ENCODE assay signal across 32 mouse cellular contexts in genomic region chr6:90436192-90436907, GRCm38 (mm10). TPM values are rescaled to one million over a fixed set of nuclear protein-coding genes. Genes with fewer than 3 reads are reported as not detected.
DNase-seq lines count a peak whose midpoint lies in the region; ATAC-seq and TF ChIP-seq lines count a peak whose summit lies in the region.
"Had no signal": no experiment of that assay in that cellular context is flagged by ENCODE, and none has a peak within 500 bp of the region (broad histone marks: within the 10 kb centered on the region; RNA-seq: fewer than 3 reads in every experiment).

No protein-coding gene starts in this region.

- no peak overlapping the region for H3K4me3 ChIP-seq in liver, adult 2 months (ENCODE audit: insufficient read depth, low read depth, low read length)
- no peak overlapping the region for H3K4me3 ChIP-seq in liver, embryonic 11.5 days (ENCODE audit: low read depth, low read length)
- no peak overlapping the region for H3K4me3 ChIP-seq in lung, embryonic 16.5 days (ENCODE audit: low read length)
- no peak overlapping the region for H3K4me3 ChIP-seq in lung, adult 2 months (replicated peaks; ENCODE audit: extremely low read depth, low read depth, low read length)
- H3K4me3 ChIP-seq in liver, postnatal 0 days (ENCODE audit: low read depth, low read length), result no peak overlapping the region
- H3K4me3 ChIP-seq: forebrain, embryonic 12.5 days; hindbrain, embryonic 13.5 days; limb, embryonic 12.5 days; megakaryocyte, embryonic 14.5 days; midbrain, embryonic 12.5 days; myocyte; neural tube, embryonic 12.5 days had no signal

- no peaks in the 10 kb centered on the region for H3K36me3 ChIP-seq in liver, adult 2 months (ENCODE audit: control insufficient read depth, insufficient read depth, low read length)
- no peaks in the 10 kb centered on the region for H3K36me3 ChIP-seq in liver, embryonic 11.5 days (ENCODE audit: control insufficient read depth, insufficient read depth, low read length)
- no peaks in the 10 kb centered on the region for H3K36me3 ChIP-seq in lung, embryonic 16.5 days (ENCODE audit: control insufficient read depth, insufficient read depth, low read length)
- no peaks in the 10 kb centered on the region for H3K36me3 ChIP-seq in liver, postnatal 0 days (replicated peaks; ENCODE audit: insufficient read depth, low read length)
- H3K36me3 ChIP-seq: forebrain, embryonic 12.5 days; hindbrain, embryonic 13.5 days; limb, embryonic 12.5 days; midbrain, embryonic 12.5 days; neural tube, embryonic 12.5 days had no signal

- TF ChIP-seq CTCF in liver, adult 2 months (IDR thresholded peaks at IDR 0.05; ENCODE audit: low read depth, low read length), result no peak
- TF ChIP-seq CTCF in lung, adult 2 months (IDR thresholded peaks at IDR 0.05; ENCODE audit: insufficient read depth, low read length), result no peak
- no peak for TF ChIP-seq CTCF in liver, postnatal 0 days (IDR thresholded peaks at IDR 0.05; ENCODE audit: low read depth)

- peak overlapping the region; percentile 93 for H3K27ac ChIP-seq in liver, adult 2 months (replicated peaks; ENCODE audit: insufficient read depth, low read depth, low read length)
- no peak overlapping the region for H3K27ac ChIP-seq in liver, embryonic 11.5 days (ENCODE audit: low read depth, low read length)
- H3K27ac ChIP-seq in lung, embryonic 16.5 days (ENCODE audit: low read length), result no peak overlapping the region
- peak overlapping the region; percentile 93 for H3K27ac ChIP-seq in liver, postnatal 0 days (ENCODE audit: low read depth)
- H3K27ac ChIP-seq: forebrain, embryonic 12.5 days; hindbrain, embryonic 13.5 days; limb, embryonic 12.5 days; liver, embryonic 14.5 days; midbrain, embryonic 12.5 days; neural tube, embryonic 12.5 days had no signal

- ATAC-seq in liver, embryonic 11.5 days (replicated peaks; ENCODE audit: low FRiP score), result no peak
- ATAC-seq in lung, embryonic 16.5 days (ENCODE audit: low read depth), result peak; percentile 87
- ATAC-seq in liver, postnatal 0 days, result no peak
- ATAC-seq: Patski had no signal

- WGBS in liver, adult 2 months, result 38% methylated on average over 10 of the region's 10 CpGs
- WGBS in liver, embryonic 11.5 days, result 73% methylated on average over 10 of the region's 10 CpGs
- WGBS in lung, embryonic 16.5 days, result 70% methylated on average over 10 of the region's 10 CpGs
- WGBS in lung, adult 2 months, result 75% methylated on average over 10 of the region's 10 CpGs
- whole genome bisulfite sequencing in liver, postnatal 0 days (ENCODE audit: insufficient replicate concordance), result 67% methylated on average over 10 of the region's 10 CpGs

- H3K9me3 ChIP-seq in liver, embryonic 11.5 days (ENCODE audit: control insufficient read depth, low read length), result no peaks in the 10 kb centered on the region
- no peaks in the 10 kb centered on the region; the same call in 1 of the 2 replicates for H3K9me3 ChIP-seq in lung, embryonic 16.5 days (ENCODE audit: control insufficient read depth, low read length)
- no peaks in the 10 kb centered on the region for H3K9me3 ChIP-seq in liver, postnatal 0 days (ENCODE audit: low read length)
- H3K9me3 ChIP-seq: forebrain, embryonic 12.5 days; hindbrain, embryonic 13.5 days; limb, embryonic 12.5 days; megakaryocyte, embryonic 14.5 days had no signal

- H3K9ac ChIP-seq in liver, adult 2 months (ENCODE audit: low read depth, low read length), result peak overlapping the region; percentile 22
- H3K9ac ChIP-seq in liver, embryonic 11.5 days (ENCODE audit: low read depth, low read length), result no peak overlapping the region
- H3K9ac ChIP-seq in lung, embryonic 16.5 days (ENCODE audit: low read length), result no peak overlapping the region
- no peak overlapping the region for H3K9ac ChIP-seq in liver, postnatal 0 days (replicated peaks)
- H3K9ac ChIP-seq: forebrain, embryonic 12.5 days; forebrain, postnatal 0 days; hindbrain, embryonic 13.5 days; limb, embryonic 12.5 days; liver, embryonic 14.5 days; midbrain, embryonic 12.5 days; neural tube, embryonic 12.5 days had no signal

- H3K79me2 ChIP-seq in liver, adult 2 months (ENCODE audit: control insufficient read depth, insufficient read depth, low read length), result no peaks in the 10 kb centered on the region

- no peak for TF ChIP-seq POLR2A in liver, adult 2 months (IDR thresholded peaks at IDR 0.05; ENCODE audit: extremely low read depth, insufficient read depth, low read length)
- no peak for TF ChIP-seq POLR2A in lung, adult 2 months (IDR thresholded peaks at IDR 0.05; ENCODE audit: borderline replicate concordance, extremely low read depth, low read depth, low read length)

- no peak for TF ChIP-seq EP300 in liver, postnatal 0 days (IDR thresholded peaks at IDR 0.05; ENCODE audit: low read depth)

- H3K27me3 ChIP-seq in liver, adult 2 months (ENCODE audit: control insufficient read depth, insufficient read depth, low read length), result no peaks in the 10 kb centered on the region
- H3K27me3 ChIP-seq in liver, embryonic 11.5 days (replicated peaks; ENCODE audit: control insufficient read depth, insufficient read depth, low read length), result no peaks in the 10 kb centered on the region
- no peaks in the 10 kb centered on the region for H3K27me3 ChIP-seq in lung, embryonic 16.5 days (ENCODE audit: control insufficient read depth, insufficient read depth, low read depth, low read length)
- H3K27me3 ChIP-seq in liver, postnatal 0 days (ENCODE audit: insufficient read depth, low read length), result no peaks in the 10 kb centered on the region
- H3K27me3 ChIP-seq: forebrain, embryonic 12.5 days; midbrain, embryonic 12.5 days; neural tube, embryonic 12.5 days; Patski had no signal

- H3K4me2 ChIP-seq in liver, embryonic 11.5 days, result no peak overlapping the region
- H3K4me2 ChIP-seq in lung, embryonic 16.5 days (ENCODE audit: low read depth, low read length), result no peak overlapping the region
- H3K4me2 ChIP-seq in liver, postnatal 0 days (ENCODE audit: low read depth, low read length), result no peak overlapping the region
- H3K4me2 ChIP-seq: hindbrain, embryonic 13.5 days; limb, embryonic 12.5 days; neural tube, embryonic 12.5 days had no signal

- H3K4me1 ChIP-seq in liver, adult 2 months (ENCODE audit: control insufficient read depth, insufficient read depth, low read length), result peaks cover 21% of the 10 kb centered on the region
- no peaks in the 10 kb centered on the region for H3K4me1 ChIP-seq in liver, embryonic 11.5 days (replicated peaks; ENCODE audit: control insufficient read depth, insufficient read depth, low read length)
- H3K4me1 ChIP-seq in lung, embryonic 16.5 days (replicated peaks; ENCODE audit: control insufficient read depth, insufficient read depth, low read length), result no peaks in the 10 kb centered on the region
- no peaks in the 10 kb centered on the region for H3K4me1 ChIP-seq in lung, adult 2 months (ENCODE audit: control insufficient read depth, insufficient read depth, low read length)
- H3K4me1 ChIP-seq in liver, postnatal 0 days (ENCODE audit: insufficient read depth), result no peaks in the 10 kb centered on the region
- H3K4me1 ChIP-seq: hindbrain, embryonic 13.5 days; limb, embryonic 12.5 days; neural tube, embryonic 12.5 days had no signal

- peak; percentile 91 for DNase-seq in liver, adult 2 months (ENCODE audit: extremely low read depth, low read depth, low spot score)
- no peak for DNase-seq in liver, embryonic 11.5 days (ENCODE audit: low spot score)
- DNase-seq in lung, adult 2 months, result no peak
- no peak for DNase-seq in liver, postnatal 0 days
- DNase-seq in lung, postnatal 4 days, result peak; percentile 47 to 78
- no peak for DNase-seq in adrenal gland, adult 2 months
- no peak for DNase-seq in right cerebral cortex, adult 2 months (ENCODE audit: low spot score in 2 of 2)
- DNase-seq: adrenal gland, postnatal 36 days; cerebellum, adult 18-20 months; cerebellum, postnatal 10 days; forebrain, postnatal 0 days; gastrocnemius, postnatal 10 days; heart, postnatal 4 days; kidney, adult 9 months; kidney, postnatal 10 days; right cerebral cortex, adult 18-20 months; right cerebral cortex, postnatal 4 days; thymus, adult 2 months; thymus, postnatal 4 days had no signal

RNA-seq across cellular contexts. Expression of gene Cfap100, which starts 7.8 kb away (rescaled TPM):
- total RNA-seq in liver, adult 2 months (2014; rRNA removed), result 0.20 and 0.28 TPM in 2 replicates
- 0.17 and 0.33 TPM in 2 replicates for polyA plus RNA-seq in liver, adult 2 months (2012; rRNA removed)
- 0.18 TPM in 2 replicates for polyA plus RNA-seq in liver, embryonic 11.5 days (2014; fragmentation: Nextera tagmentation; extraction: Ambion mirVana)
- polyA plus RNA-seq in lung, embryonic 16.5 days (2015; fragmentation: Nextera tagmentation; extraction: Ambion mirVana), result 0.60 and 0.82 TPM in 2 replicates
- polyA plus RNA-seq in lung, adult 2 months (2012; rRNA removed), result 5.6 and 8.0 TPM in 2 replicates
- 0.06 TPM in 1 of 2 replicates, not detected in the other for polyA plus RNA-seq in liver, postnatal 0 days (2015; fragmentation: Nextera tagmentation; extraction: Ambion mirVana)
- total RNA-seq in adrenal gland, adult 2 months (2021), result 1 to 10 TPM in 1 of 2 experiments, under 1 TPM in 1; 0.76 to 1.4 TPM
- 0.03 and 0.33 TPM in 2 replicates for polyA plus RNA-seq in adrenal gland, adult 2 months (2012; rRNA removed)
- total RNA-seq: heart, postnatal 4 days had no signal
- polyA plus RNA-seq: G1E; intestine, postnatal 0 days; spleen, adult 2 months had no signal

RNA-seq across cellular contexts. Expression of gene Klf15, which starts 26.0 kb away (rescaled TPM):
- total RNA-seq in liver, adult 2 months (2014; rRNA removed), result 148 and 168 TPM in 2 replicates
- polyA plus RNA-seq in liver, adult 2 months (2012; rRNA removed), result 147 and 252 TPM in 2 replicates
- 10.6 and 12.3 TPM in 2 replicates for polyA plus RNA-seq in liver, embryonic 11.5 days (2014; fragmentation: Nextera tagmentation; extraction: Ambion mirVana)
- polyA plus RNA-seq in lung, embryonic 16.5 days (2015; fragmentation: Nextera tagmentation; extraction: Ambion mirVana), result 17.4 and 21.3 TPM in 2 replicates
- 55.7 and 145 TPM in 2 replicates for polyA plus RNA-seq in lung, adult 2 months (2012; rRNA removed)
- polyA plus RNA-seq in liver, postnatal 0 days (2015; fragmentation: Nextera tagmentation; extraction: Ambion mirVana), result 22.4 and 45.6 TPM in 2 replicates
- total RNA-seq in adrenal gland, adult 2 months (2021), result 10 to 100 TPM; 32.6 to 43.7 TPM
- polyA plus RNA-seq in adrenal gland, adult 2 months (2012; rRNA removed), result 73.8 and 79.8 TPM in 2 replicates
- polyA plus RNA-seq: G1E had no signal

RNA-seq across cellular contexts. Expression of gene Aldh1l1, which starts 49.9 kb away (rescaled TPM):
- 1,071 and 1,237 TPM in 2 replicates for total RNA-seq in liver, adult 2 months (2014; rRNA removed)
- polyA plus RNA-seq in liver, adult 2 months (2012; rRNA removed), result 834 and 897 TPM in 2 replicates
- polyA plus RNA-seq in liver, embryonic 11.5 days (2014; fragmentation: Nextera tagmentation; extraction: Ambion mirVana), result 6.5 and 6.6 TPM in 2 replicates
- polyA plus RNA-seq in lung, embryonic 16.5 days (2015; fragmentation: Nextera tagmentation; extraction: Ambion mirVana), result 2.4 and 4.7 TPM in 2 replicates
- polyA plus RNA-seq in lung, adult 2 months (2012; rRNA removed), result 14.7 and 17.9 TPM in 2 replicates
- 104 and 114 TPM in 2 replicates for polyA plus RNA-seq in liver, postnatal 0 days (2015; fragmentation: Nextera tagmentation; extraction: Ambion mirVana)
- 100 to 1,000 TPM; 136 to 202 TPM for total RNA-seq in adrenal gland, adult 2 months (2021)
- polyA plus RNA-seq in adrenal gland, adult 2 months (2012; rRNA removed), result 83.4 and 111 TPM in 2 replicates
- polyA plus RNA-seq: G1E had no signal

Comparison
In these comparisons a context has a peak if more than half of its experiments do, and no peak if none do; other contexts are left out.
1. DNase-seq: peak in liver, adult 2 months (single experiment) and lung, postnatal 4 days (2 of 2); none in liver, embryonic 11.5 days (single experiment), lung, adult 2 months (single experiment), liver, postnatal 0 days (single experiment), adrenal gland, adult 2 months (single experiment) and right cerebral cortex, adult 2 months (0 of 2).
2. H3K27ac ChIP-seq: peak in liver, adult 2 months (single experiment) and liver, postnatal 0 days (single experiment); none in liver, embryonic 11.5 days (single experiment) and lung, embryonic 16.5 days (single experiment).